ENCODE assay signal across 12 mouse cellular contexts in the genomic region with DNA sequence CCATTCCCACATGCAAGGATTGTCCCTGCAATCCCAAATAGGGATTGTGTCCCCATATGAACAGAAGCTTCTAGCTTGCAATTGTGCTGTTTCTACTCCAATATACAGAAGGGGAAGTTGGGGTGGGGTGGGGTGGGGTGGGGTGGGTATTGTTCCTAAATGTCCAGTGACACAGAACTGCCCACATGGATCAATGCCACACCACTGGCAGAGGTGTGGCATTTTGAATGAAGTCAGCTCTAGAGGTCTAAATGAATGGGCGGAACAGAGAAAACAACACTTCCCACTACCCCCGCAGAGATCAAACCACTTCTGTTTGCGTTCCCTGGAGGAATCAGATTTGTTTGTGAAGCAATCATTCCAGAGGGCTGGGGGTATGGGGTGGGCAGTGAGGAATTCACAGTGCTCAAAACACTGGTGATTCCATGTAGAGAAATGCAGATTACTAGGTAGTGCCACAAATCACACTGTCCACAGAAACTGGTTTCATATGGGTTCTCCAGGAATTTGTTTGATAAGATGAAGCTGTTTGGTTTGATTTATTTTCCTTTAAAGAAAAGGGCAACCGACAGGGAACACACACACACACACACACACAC.
DNase-seq lines count a peak whose midpoint lies in the region; ATAC-seq lines count a peak whose summit lies in the region.
"Had no signal": no experiment of that assay in that cellular context is flagged by ENCODE, and none has a peak within 500 bp of the region (broad histone marks: within the 10 kb centered on the region; RNA-seq: fewer than 3 reads in every experiment).

No protein-coding gene starts in this region.

- no peak for DNase-seq in kidney, postnatal 36 days
- DNase-seq in urinary bladder, postnatal 4 days (ENCODE audit: low spot score in 2 of 2), result no peak
- DNase-seq in thymus, postnatal 4 days, result no peak
- DNase-seq: cerebellum, adult 11-12 months; retina, postnatal 1 day had no signal

- H3K4me2 ChIP-seq in kidney, embryonic 14.5 days (replicated peaks; ENCODE audit: low read depth, low read length), result no peak overlapping the region
- H3K4me2 ChIP-seq in embryonic facial prominence, embryonic 13.5 days, result 0 out of 2 replicates have a peak overlapping the region, but pooled peaks have one; percentile 20
- H3K4me2 ChIP-seq: lung, embryonic 15.5 days; midbrain, embryonic 12.5 days had no signal

- H3K36me3 ChIP-seq in kidney, embryonic 14.5 days (ENCODE audit: control insufficient read depth, insufficient read depth, low read length), result no peaks in the 10 kb centered on the region
- no peaks in the 10 kb centered on the region for H3K36me3 ChIP-seq in embryonic facial prominence, embryonic 13.5 days
- H3K36me3 ChIP-seq: lung, embryonic 15.5 days; midbrain, embryonic 12.5 days had no signal

- no peak overlapping the region for H3K9ac ChIP-seq in kidney, embryonic 14.5 days (ENCODE audit: low read depth, low read length)
- no peak overlapping the region for H3K9ac ChIP-seq in embryonic facial prominence, embryonic 13.5 days
- H3K9ac ChIP-seq: lung, embryonic 15.5 days; midbrain, embryonic 12.5 days had no signal

- H3K4me1 ChIP-seq in kidney, embryonic 14.5 days (ENCODE audit: control insufficient read depth, insufficient read depth, low read length), result peaks cover 10% of the 10 kb centered on the region; the same call in 1 of the 2 replicates
- H3K4me1 ChIP-seq in embryonic facial prominence, embryonic 13.5 days, result peaks cover 50% of the 10 kb centered on the region

- peak; percentile 45; the same call in 1 of the 2 replicates for ATAC-seq in kidney, embryonic 14.5 days (ENCODE audit: low FRiP score, low TSS enrichment)
- ATAC-seq in common myeloid progenitor, adult 5-6 weeks (replicated peaks; ENCODE audit: low read depth, poor library complexity, severe bottlenecking), result peak; percentile 25; the same call in 1 of the 2 replicates
- ATAC-seq in embryonic facial prominence, embryonic 13.5 days (ENCODE audit: insufficient number of reproducible peaks, insufficient read depth, low FRiP score, low TSS enrichment, low read depth), result no peak
- ATAC-seq in megakaryocyte progenitor cell, adult 5-6 weeks (replicated peaks; ENCODE audit: poor library complexity), result 0 out of 2 replicates have a peak, but pooled peaks have one; percentile 29
- ATAC-seq: activated CD4-positive, CD25-positive, alpha-beta regulatory T cell, adult 4 months had no signal

- H3K27me3 ChIP-seq in kidney, embryonic 14.5 days (ENCODE audit: control insufficient read depth, insufficient read depth, low read length), result no peaks in the 10 kb centered on the region
- H3K27me3 ChIP-seq in embryonic facial prominence, embryonic 13.5 days, result no peaks in the 10 kb centered on the region
- H3K27me3 ChIP-seq: lung, embryonic 15.5 days; midbrain, embryonic 12.5 days had no signal

- H3K9me3 ChIP-seq in kidney, embryonic 14.5 days (ENCODE audit: control insufficient read depth, low read length), result no peaks in the 10 kb centered on the region
- H3K9me3 ChIP-seq in embryonic facial prominence, embryonic 13.5 days, result no peaks in the 10 kb centered on the region
- H3K9me3 ChIP-seq: lung, embryonic 15.5 days; midbrain, embryonic 12.5 days had no signal

- WGBS in kidney, embryonic 14.5 days, result 11% methylated on average over 4 of the region's 4 CpGs
- WGBS in embryonic facial prominence, embryonic 13.5 days, result 27% methylated on average over 4 of the region's 4 CpGs

- H3K4me3 ChIP-seq in kidney, embryonic 14.5 days (ENCODE audit: low read length), result no peak overlapping the region
- no peak overlapping the region for H3K4me3 ChIP-seq in embryonic facial prominence, embryonic 13.5 days
- H3K4me3 ChIP-seq: lung, embryonic 15.5 days; midbrain, embryonic 12.5 days had no signal

- H3K27ac ChIP-seq in kidney, embryonic 14.5 days (ENCODE audit: low read depth, low read length), result no peak overlapping the region
- peak overlapping the region; percentile 57; the same call in 1 of the 2 replicates for H3K27ac ChIP-seq in embryonic facial prominence, embryonic 13.5 days
- H3K27ac ChIP-seq: midbrain, embryonic 12.5 days had no signal
